Mouse (Mus musculus) embryonic facial prominence, embryonic 12.5 days (tissue): Measurements from ENCODE around the gene Sos2. TPM values are rescaled to one million over a fixed set of nuclear protein-coding genes. Genes with fewer than 3 reads are reported as not detected.

ENCODE experiments used
- ATAC-seq: fragments of 200-750 bp; cut with Nextera tagmentation; 2 replicates; pipeline ENCODE4 v1.8.0; 2017; ENCODE audit not compliant: insufficient number of reproducible peaks, insufficient read depth, low FRiP score, low TSS enrichment
- H3K27ac ChIP-seq: fragments of 300-500 bp; sonication (generic); 2 replicates; pipeline ENCODE4 v1.5.1; 2016; ENCODE audit warnings: mild to moderate bottlenecking
- H3K27me3 ChIP-seq: fragments of 300-500 bp; sonication (generic); 2 replicates; pipeline ENCODE4 v1.6.1; 2016; ENCODE audit warnings: mild to moderate bottlenecking, moderate library complexity
- H3K36me3 ChIP-seq: fragments of 300-500 bp; sonication (generic); 2 replicates; pipeline ENCODE4 v1.6.1; 2016; ENCODE audit warnings: mild to moderate bottlenecking
- H3K4me1 ChIP-seq: fragments of 300-500 bp; sonication (generic); 2 replicates; pipeline ENCODE4 v1.6.1; 2016
- H3K4me2 ChIP-seq: fragments of 300-500 bp; sonication (generic); replicated peaks from 2 replicates; pipeline ENCODE4 v1.6.1; 2016; ENCODE audit warnings: mild to moderate bottlenecking, moderate library complexity
- H3K4me3 ChIP-seq: fragments of 300-500 bp; sonication (generic); 2 replicates; pipeline ENCODE4 v1.5.1; 2016; ENCODE audit warnings: mild to moderate bottlenecking
- H3K9ac ChIP-seq: fragments of 300-500 bp; sonication (generic); 2 replicates; pipeline ENCODE4 v1.6.1; 2016; ENCODE audit warnings: mild to moderate bottlenecking, moderate library complexity
- H3K9me3 ChIP-seq: fragments of 300-500 bp; sonication (generic); 2 replicates; pipeline ENCODE4 v1.6.1; 2016; ENCODE audit warnings: mild to moderate bottlenecking, moderate library complexity
- WGBS: fragments of 180-500 bp; shearing (Covaris S2); methylation state at CpG from one replicate; pipeline ENCODE4 v1.1.7; 2016; 5-methylcytosine and 5-hydroxymethylcytosine counted together
- polyA plus RNA-seq: library from polyadenylated mRNA; unstranded; fragments of >200 nt; fragmentation: Nextera tagmentation; extraction: Ambion mirVana; gene quantifications from 2 replicates; pipeline ENCODE4 v1.2.1, GENCODE M21; 2016

The Sos2 gene
- polyA plus RNA-seq, 1 experiment from 2014 or later: 11.0 TPM

DNA sequence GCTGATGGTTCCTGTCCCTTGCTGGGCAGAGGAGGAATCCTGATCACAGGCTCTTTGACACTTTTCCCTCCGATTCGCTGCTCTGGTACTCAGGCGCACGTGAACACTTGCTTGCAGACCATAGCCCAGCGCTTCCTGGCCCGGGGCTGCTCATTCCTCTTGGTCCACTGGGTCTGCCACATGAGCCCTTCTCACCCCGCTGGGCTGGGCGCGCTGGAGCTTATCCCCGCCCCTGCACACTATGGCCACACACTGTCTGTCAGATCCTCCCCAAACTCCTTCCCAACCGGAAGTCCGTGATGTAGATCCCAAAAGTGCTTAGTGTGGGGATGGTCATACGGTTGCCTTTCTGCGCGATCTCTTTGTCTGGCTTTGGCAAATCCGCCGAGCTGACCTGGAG, 11.8 kb upstream of the Sos2 start:
- Histone ChIP-seq H3K9me3 (no peaks in the 10 kb centered on the region), H3K27ac (no peak overlapping the region), H3K4me2 (no peak overlapping the region), H3K9ac (no peak overlapping the region), H3K36me3 (0 out of 2 replicates have a peak, but pooled peaks cover 4% of the 10 kb centered on the region), H3K27me3 (no peaks in the 10 kb centered on the region), H3K4me3 (no peak overlapping the region), H3K4me1 (no peaks in the 10 kb centered on the region)
- 76% methylated on average over 17 of the region's 17 CpGs for WGBS
- no peak for ATAC-seq

DNA sequence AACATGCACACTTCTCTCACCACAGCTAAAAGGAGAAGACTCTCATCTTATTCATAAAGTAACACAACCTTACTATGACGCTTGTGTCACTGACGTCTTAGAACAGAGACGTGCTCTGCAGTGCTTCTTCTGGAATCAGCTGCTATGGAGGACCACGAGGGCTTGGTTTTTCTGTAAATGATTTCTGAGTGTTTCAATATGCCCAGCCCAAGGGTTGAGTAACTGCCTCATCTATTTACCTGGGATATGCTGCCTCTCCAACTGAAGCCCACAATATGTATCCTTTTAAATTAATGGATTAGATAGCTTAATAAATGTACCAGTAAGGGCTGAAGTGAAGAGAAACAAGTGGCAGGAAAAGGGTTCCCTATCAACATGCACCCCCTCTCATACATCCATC, 9.1 kb upstream of the Sos2 start:
- Histone ChIP-seq H3K27me3 (no peaks in the 10 kb centered on the region), H3K4me1 (no peaks in the 10 kb centered on the region), H3K9me3 (no peaks in the 10 kb centered on the region), H3K9ac (no peak overlapping the region), H3K27ac (no peak overlapping the region), H3K36me3 (0 out of 2 replicates have a peak, but pooled peaks cover 4% of the 10 kb centered on the region), H3K4me3 (no peak overlapping the region), H3K4me2 (no peak overlapping the region)
- 87% methylated on average over 4 of the region's 4 CpGs for WGBS
- ATAC-seq: no peak

DNA sequence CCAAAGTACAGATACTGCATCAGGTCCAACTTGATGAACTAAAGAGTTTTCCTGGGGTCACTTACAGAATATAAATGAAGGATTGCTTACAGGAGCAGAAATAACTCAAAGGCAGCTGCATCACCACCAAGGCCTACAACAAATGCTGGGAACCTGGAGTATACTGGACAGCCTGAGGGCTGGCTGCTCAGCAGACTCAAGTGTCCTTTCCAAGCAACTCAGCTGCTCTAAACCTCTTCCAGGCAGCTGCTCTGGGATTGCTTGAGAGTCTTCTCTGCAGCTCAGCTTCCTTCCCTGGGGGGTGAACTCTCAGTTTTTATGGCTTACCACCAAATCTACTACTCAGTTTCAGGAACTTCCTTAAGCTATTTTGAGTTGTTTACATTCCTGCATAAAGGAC, 7.4 kb upstream of the Sos2 start:
- Histone ChIP-seq H3K4me3 (no peak overlapping the region), H3K9ac (no peak overlapping the region), H3K27ac (no peak overlapping the region), H3K4me2 (no peak overlapping the region), H3K9me3 (no peaks in the 10 kb centered on the region), H3K36me3 (0 out of 2 replicates have a peak, but pooled peaks cover 4% of the 10 kb centered on the region), H3K4me1 (no peaks in the 10 kb centered on the region), H3K27me3 (no peaks in the 10 kb centered on the region)
- ATAC-seq: no peak

DNA sequence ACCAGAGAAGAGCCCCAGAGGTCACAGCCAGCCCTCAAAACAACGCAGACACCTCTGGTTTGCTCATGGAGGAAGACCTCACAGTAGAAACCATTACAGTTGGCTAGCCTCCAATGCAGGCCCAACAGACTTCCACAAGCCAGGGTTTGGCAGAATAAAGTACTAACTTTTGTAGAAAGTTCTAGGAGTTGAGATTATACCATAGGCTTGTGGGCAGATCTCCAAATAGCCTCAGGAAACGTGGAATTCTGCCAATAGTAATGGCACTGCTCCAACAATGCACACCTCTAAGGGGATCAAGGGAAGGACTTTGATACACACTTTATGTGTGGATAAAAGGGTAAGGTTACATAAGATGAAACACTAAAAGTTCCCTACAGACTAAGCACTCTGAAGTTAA, 6.7 kb upstream of the Sos2 start:
- Histone ChIP-seq H3K27ac (no peak overlapping the region), H3K4me3 (no peak overlapping the region), H3K9ac (no peak overlapping the region), H3K27me3 (no peaks in the 10 kb centered on the region), H3K4me1 (no peaks in the 10 kb centered on the region), H3K9me3 (no peaks in the 10 kb centered on the region), H3K36me3 (0 out of 2 replicates have a peak, but pooled peaks cover 4% of the 10 kb centered on the region), H3K4me2 (no peak overlapping the region)
- peak; percentile 22; the same call in 1 of the 2 replicates for ATAC-seq
- 75% methylated on average over 2 of the region's 2 CpGs for WGBS

DNA sequence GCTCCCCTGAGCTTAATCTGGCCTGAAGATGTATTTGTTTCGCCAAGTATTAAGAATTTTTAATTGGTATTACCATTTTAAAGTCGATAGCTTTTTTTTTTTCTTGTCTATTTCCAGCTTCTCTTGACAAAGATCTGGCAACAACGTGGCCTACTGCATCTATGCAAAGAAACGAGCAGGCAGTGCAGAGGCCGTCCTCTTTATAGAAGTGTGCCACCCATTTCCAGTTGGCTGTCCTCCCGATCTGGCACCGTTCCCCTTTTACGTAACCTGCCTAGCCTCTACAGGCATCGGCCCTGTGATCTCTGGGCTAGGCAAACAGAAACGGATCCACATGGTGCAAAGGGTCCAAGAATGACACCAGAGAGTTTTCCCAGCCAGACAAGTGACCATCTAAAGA, 1.9 kb upstream of the Sos2 start:
- no peaks in the 10 kb centered on the region for H3K27me3 ChIP-seq
- no peak overlapping the region for H3K4me3 ChIP-seq
- H3K9ac ChIP-seq: no peak overlapping the region
- H3K4me2 ChIP-seq: no peak overlapping the region
- ATAC-seq: no peak
- no peaks in the 10 kb centered on the region for H3K36me3 ChIP-seq
- H3K9me3 ChIP-seq: no peaks in the 10 kb centered on the region
- 62% methylated on average over 10 of the region's 10 CpGs for WGBS
- H3K4me1 ChIP-seq: peaks cover 10% of the 10 kb centered on the region
- no peak overlapping the region for H3K27ac ChIP-seq

DNA sequence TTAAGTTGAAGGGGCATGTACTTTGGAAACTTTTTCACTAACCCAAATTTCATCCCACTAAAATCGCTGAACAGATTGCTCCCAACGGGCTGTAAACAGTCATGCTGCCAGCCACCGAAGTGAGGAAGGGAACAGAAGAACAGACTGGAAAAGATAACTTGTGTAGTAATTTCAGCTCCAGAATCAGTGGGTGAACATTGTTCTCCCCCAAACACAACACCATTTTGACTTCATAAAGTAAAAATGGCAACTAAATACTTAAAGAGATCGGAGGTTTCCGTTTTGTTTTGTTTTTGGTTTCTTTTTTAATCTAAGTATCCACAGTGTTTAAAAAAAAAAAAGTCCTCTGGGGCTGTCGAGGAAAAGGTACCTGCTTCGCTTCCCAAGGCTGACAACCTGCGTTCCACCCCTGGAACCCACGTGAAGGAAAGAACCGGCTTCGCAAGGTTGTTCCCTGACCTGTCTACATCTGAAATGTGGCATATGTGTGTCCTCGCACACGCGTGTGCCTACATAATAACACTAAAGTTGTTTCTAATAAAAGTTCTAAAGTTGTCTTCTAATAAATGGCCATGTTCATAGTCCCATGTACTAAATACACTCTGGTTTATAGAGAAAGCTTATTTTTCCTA, 1.3 kb upstream of the Sos2 start:
- Histone ChIP-seq H3K36me3 (no peaks in the 10 kb centered on the region), H3K27me3 (no peaks in the 10 kb centered on the region), H3K4me3 (0 out of 2 replicates have a peak overlapping the region, but pooled peaks have one; percentile 10), H3K4me1 (peaks cover 10% of the 10 kb centered on the region), H3K9ac (no peak overlapping the region), H3K4me2 (peak overlapping the region; percentile 80; the same call in 1 of the 2 replicates), H3K9me3 (no peaks in the 10 kb centered on the region), H3K27ac (no peak overlapping the region)
- 46% methylated on average over 14 of the region's 14 CpGs for WGBS
- no peak for ATAC-seq

DNA sequence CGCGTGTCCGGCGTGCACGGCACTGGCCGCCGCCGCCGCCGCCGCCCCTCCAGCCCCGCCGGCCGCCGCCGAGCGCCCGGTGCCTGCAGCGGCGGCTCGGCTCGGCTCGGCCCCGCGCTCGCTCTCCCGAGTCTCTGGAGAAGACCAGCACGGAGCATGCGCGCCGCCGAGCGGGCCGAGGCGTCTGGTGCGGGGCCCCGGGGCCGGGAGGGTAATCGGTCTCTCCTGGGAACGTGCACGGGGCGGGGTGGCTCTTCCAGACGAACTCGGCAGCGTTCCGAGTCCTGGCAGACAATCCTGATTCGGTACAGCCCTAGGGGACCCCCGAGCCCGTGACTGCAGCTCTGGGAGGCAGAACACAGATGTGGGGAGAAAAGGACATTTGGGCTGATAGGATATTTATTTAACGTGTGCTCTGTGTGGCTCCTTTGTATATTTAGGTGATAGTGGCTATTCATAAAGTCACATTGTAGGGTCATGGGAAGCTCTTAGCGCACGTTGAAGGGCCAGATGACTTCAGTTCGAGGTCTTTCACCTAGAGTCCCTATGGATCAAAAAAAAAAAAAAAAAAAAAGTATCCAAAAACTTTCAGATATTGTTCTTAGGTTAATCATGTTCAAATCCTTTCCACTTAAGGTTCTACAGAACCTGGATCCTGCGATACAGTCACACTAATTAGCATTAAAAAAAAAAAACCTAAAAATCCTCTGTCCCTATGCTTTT, 574 bp upstream of the Sos2 start:
- WGBS: 2% methylated on average over 46 of the region's 54 CpGs
- Histone ChIP-seq H3K4me2 (peak overlapping the region; percentile 80), H3K4me1 (peaks cover 10% of the 10 kb centered on the region), H3K9me3 (no peaks in the 10 kb centered on the region), H3K9ac (peak overlapping the region; percentile 96), H3K27ac (peak overlapping the region; percentile 96), H3K27me3 (no peaks in the 10 kb centered on the region), H3K4me3 (peak overlapping the region; percentile 95), H3K36me3 (no peaks in the 10 kb centered on the region)
- ATAC-seq: peak; percentile 87

DNA sequence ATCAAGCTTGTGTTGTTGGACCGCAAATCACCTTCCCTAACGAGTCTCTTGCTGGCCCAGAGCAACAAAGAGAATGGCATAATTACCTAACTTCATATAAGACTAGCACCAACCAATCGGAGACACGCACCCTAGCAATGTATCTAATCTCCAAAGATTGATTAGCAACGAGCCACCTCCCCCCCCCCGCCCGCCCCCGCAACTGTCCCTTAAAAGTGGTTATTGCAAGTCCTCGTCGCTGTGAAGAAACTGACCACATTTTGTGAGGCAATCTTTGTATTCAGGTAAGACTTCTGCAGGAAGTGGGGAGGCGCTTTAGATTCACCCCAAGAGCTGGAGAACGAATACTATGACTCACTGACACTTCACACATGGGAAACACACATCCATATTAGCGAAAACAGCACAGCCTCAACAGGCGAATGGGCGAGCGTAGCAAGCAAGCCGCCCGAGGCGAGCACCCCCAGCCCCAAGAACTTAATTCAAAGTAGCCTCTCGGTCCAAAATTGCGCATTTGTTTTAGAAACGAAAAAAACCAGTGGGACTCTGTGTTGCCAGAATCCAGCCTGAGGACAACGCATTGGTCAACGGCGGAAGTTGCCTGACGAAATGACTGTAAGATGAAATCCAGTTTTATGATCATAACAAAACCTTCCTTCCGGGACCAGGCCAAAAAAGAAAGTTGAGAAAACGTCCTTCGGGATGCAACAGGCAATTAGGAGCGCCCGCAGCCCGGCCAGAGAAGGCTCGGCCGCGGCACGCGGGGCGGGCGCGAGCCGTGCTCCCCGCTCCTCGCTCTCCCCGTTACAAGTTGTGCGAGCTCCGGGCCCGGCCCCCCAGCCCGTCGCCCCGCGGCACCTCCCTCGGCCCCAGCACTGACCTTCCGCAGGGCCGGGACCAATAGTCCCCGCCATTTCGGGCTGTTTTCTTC, 752 bp downstream of the Sos2 start:
- H3K4me3 ChIP-seq: peak overlapping the region; percentile 95
- no peaks in the 10 kb centered on the region for H3K9me3 ChIP-seq
- peaks cover 10% of the 10 kb centered on the region for H3K4me1 ChIP-seq
- under 1% methylated on average over 55 of the region's 56 CpGs for WGBS
- no peaks in the 10 kb centered on the region for H3K27me3 ChIP-seq
- H3K9ac ChIP-seq: peak overlapping the region; percentile 96
- no peaks in the 10 kb centered on the region for H3K36me3 ChIP-seq
- peak overlapping the region; percentile 80 for H3K4me2 ChIP-seq
- H3K27ac ChIP-seq: peak overlapping the region; percentile 96
- ATAC-seq: no peak

DNA sequence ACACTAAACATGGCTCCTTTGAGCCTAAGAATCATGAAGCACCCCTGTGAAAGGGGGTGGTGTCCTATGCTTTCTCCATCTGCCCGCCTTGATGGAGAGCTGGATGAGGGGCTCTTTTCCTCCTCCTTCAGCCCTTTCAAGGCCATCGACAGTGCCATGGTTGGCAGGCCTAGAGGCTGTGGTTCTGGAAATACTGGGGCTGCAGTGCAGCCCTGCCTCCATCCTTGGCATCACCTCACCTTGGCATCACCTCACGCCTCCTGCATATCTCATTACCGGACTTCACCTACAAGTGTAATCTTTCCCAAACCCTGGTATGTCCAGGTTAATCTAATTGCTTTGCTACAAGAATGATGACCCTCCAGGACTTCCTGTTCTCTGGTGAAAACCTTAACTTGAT, 5.5 kb downstream of the Sos2 start:
- no peak for ATAC-seq
- H3K4me2 ChIP-seq: no peak overlapping the region
- no peak overlapping the region for H3K4me3 ChIP-seq
- H3K9me3 ChIP-seq: no peaks in the 10 kb centered on the region
- 89% methylated on average over 4 of the region's 4 CpGs for WGBS
- no peaks in the 10 kb centered on the region for H3K36me3 ChIP-seq
- H3K27ac ChIP-seq: no peak overlapping the region
- H3K9ac ChIP-seq: no peak overlapping the region
- peaks cover 18% of the 10 kb centered on the region for H3K4me1 ChIP-seq
- H3K27me3 ChIP-seq: no peaks in the 10 kb centered on the region

DNA sequence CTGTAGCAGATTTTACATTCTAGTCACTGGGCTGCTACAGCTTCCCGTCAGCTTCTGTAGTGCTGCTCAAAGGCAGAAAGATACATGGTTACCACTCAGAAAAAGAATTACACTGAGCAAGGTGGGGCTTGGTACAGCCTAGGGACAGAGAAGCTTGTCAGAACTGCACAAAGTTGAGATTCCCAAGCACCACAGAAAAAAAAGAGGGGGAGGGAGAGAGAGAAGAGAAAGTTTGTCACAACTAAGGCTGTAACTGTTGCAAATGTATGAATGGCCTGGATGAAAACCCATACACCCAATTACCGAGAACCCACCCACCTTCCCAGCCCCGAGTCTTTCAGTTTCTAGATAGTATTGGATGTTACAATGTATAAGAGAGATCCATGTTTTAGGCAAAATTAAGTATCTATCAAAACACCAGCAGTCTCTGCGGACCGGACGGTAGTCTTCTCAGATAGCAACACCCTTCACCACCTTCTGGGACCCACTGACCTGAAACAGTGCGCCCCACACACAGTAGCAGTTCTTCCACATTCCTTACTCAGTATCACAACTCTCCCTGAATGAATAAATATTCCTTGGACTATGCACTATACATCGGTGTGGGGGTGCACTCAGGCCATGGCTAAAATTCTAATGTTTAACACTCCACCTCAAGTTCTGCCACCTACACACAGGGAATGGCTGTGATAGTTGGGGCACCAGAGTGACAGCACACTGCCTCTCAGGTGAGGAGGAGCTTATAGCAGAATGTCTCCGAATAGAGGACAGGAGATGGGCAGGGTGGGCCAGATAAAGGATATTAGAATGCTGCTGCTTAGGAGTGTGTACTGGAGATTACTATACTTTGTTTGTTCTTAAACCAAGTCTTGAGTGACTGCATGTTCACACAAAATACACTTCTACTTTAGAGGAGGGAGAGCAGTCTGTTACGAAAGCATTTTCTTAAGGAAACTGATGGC, 6.8 kb downstream of the Sos2 start:
- no peaks in the 10 kb centered on the region for H3K27me3 ChIP-seq
- WGBS: 80% methylated on average over 10 of the region's 10 CpGs
- H3K9ac ChIP-seq: no peak overlapping the region
- H3K9me3 ChIP-seq: no peaks in the 10 kb centered on the region
- H3K27ac ChIP-seq: no peak overlapping the region
- H3K4me3 ChIP-seq: no peak overlapping the region
- peaks cover 10% of the 10 kb centered on the region for H3K4me1 ChIP-seq
- H3K4me2 ChIP-seq: no peak overlapping the region
- ATAC-seq: no peak
- no peaks in the 10 kb centered on the region for H3K36me3 ChIP-seq

DNA sequence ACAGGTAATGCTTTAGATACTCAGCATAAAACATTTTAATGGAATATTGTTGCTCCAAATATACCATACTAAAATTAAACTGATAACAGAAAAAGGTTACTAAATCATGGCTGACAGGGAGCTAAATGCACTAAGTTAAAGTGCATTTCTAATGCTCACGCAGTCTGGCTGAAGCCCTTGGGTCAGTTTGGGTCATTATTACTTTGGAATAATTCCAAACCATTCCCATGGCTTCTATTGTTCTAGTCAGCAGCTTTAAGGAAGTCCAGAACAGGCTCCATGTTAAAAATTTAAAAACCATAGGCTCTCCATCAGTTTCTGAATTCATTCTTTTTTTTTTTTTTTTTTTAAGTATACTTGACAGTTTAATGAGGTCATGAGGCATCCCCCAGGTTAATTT, 7.5 kb downstream of the Sos2 start:
- no peak overlapping the region for H3K27ac ChIP-seq
- peaks cover 8% of the 10 kb centered on the region for H3K4me1 ChIP-seq
- H3K4me3 ChIP-seq: no peak overlapping the region
- H3K9me3 ChIP-seq: no peaks in the 10 kb centered on the region
- no peak overlapping the region for H3K4me2 ChIP-seq
- H3K36me3 ChIP-seq: no peaks in the 10 kb centered on the region
- no peaks in the 10 kb centered on the region for H3K27me3 ChIP-seq
- no peak overlapping the region for H3K9ac ChIP-seq
- WGBS: 78% methylated on average over 1 of the region's 1 CpGs
- ATAC-seq: no peak
